Mouse (Mus musculus) adrenal gland, adult 2 months (tissue): ENCODE measurements around the gene Wwp2. TPM values are rescaled to one million over a fixed set of nuclear protein-coding genes. Genes with fewer than 3 reads are reported as not detected.
A peak's percentile ranks its signal among the peaks of the same experiment; 100 is the strongest.

Experiments
- DNase-seq: peaks from one replicate; pipeline ENCODE4 v3.0.0; 2021
- polyA plus RNA-seq: library from polyadenylated mRNA; depleted of rRNA; stranded (reverse); fragments of >200 nt; gene quantifications from 2 replicates; pipeline ENCODE4 v1.2.3, GENCODE M21; 2012
- total RNA-seq, 2 experiments: library from RNA; stranded (reverse); gene quantifications; 2 replicates each; pipeline ENCODE4 v1.2.3; 2021

Gene Wwp2
- total and polyA plus RNA-seq, 3 experiments: 22.2 to 34.5 (median 30.8) TPM

GRCm38 (mm10) chr8:107562164-107562563 is 126.0 kb downstream of the Wwp2 start:
- DNase-seq: no peak

- no peak for DNase-seq
Measured at GRCm38 (mm10) chr8:107571046-107571445, 134.9 kb downstream of the Wwp2 start.

GRCm38 (mm10) chr8:107571486-107572135 is 135.4 kb downstream of the Wwp2 start:
- no peak for DNase-seq

GRCm38 (mm10) chr8:107572497-107572896 is 136.3 kb downstream of the Wwp2 start:
- peak; percentile 70 for DNase-seq

- no peak for DNase-seq
Measured at GRCm38 (mm10) chr8:107574771-107575170, 138.6 kb downstream of the Wwp2 start.

GRCm38 (mm10) chr8:107576702-107577101 is 140.5 kb downstream of the Wwp2 start:
- DNase-seq: peak; percentile 77

- DNase-seq: no peak
Measured at GRCm38 (mm10) chr8:107577640-107578039, 141.5 kb downstream of the Wwp2 start.

- DNase-seq: no peak
Measured at GRCm38 (mm10) chr8:107578132-107578531, 142.0 kb downstream of the Wwp2 start.

- DNase-seq: no peak
Measured at GRCm38 (mm10) chr8:107578541-107578940, 142.4 kb downstream of the Wwp2 start.

GRCm38 (mm10) chr8:107580879-107581278 is 144.7 kb downstream of the Wwp2 start:
- DNase-seq: no peak

GRCm38 (mm10) chr8:107581536-107581935 is 145.4 kb downstream of the Wwp2 start:
- no peak for DNase-seq

GRCm38 (mm10) chr8:107582136-107582535 is 146.0 kb downstream of the Wwp2 start:
- no peak for DNase-seq

GRCm38 (mm10) chr8:107587429-107587994 is 151.3 kb downstream of the Wwp2 start:
- DNase-seq: no peak

- DNase-seq: peak; percentile 96
Measured at GRCm38 (mm10) chr8:107587995-107588780, 152.0 kb downstream of the Wwp2 start, which contains the start of gene Psmd7. Gene Psmd7 (minus strand): TSS chr8:107588464.

- no peak for DNase-seq
Measured at GRCm38 (mm10) chr8:107593967-107594729, 158.0 kb downstream of the Wwp2 start.

GRCm38 (mm10) chr8:107594817-107595216 is 158.7 kb downstream of the Wwp2 start:
- no peak for DNase-seq

- DNase-seq: no peak
Measured at GRCm38 (mm10) chr8:107597731-107598130, 161.6 kb downstream of the Wwp2 start.

GRCm38 (mm10) chr8:107599691-107600090 is 163.5 kb downstream of the Wwp2 start:
- DNase-seq: no peak

GRCm38 (mm10) chr8:107603026-107603425 is 166.9 kb downstream of the Wwp2 start:
- peak; percentile 35 for DNase-seq
